Mouse (Mus musculus): ENCODE data around the gene Nol9. TPM values are rescaled to one million over a fixed set of nuclear protein-coding genes. Genes with fewer than 3 reads are reported as not detected.

Gene Nol9
- total RNA-seq, 2 experiments from 2014 or later, result 19.9 to 21.0 TPM

- Histone ChIP-seq H3K4me3 (peak overlapping the region; percentile 17), H3K27ac (peak overlapping the region; percentile 77)
- no peak for DNase-seq (ENCODE audit: low spot score in 2 of 2)
- no peak for TF ChIP-seq CTCF (conservative IDR thresholded peaks at IDR 0.05)
Observed at GRCm38 (mm10) chr4:152092751-152093293, 53.7 kb downstream of the Nol9 start.

- no peak for DNase-seq (ENCODE audit: low spot score in 2 of 2)
- TF ChIP-seq CTCF (conservative IDR thresholded peaks at IDR 0.05), result no peak
- H3K27ac ChIP-seq, result no peak overlapping the region
- H3K4me3 ChIP-seq, result no peak overlapping the region
Observed at GRCm38 (mm10) chr4:152094233-152094632, 55.1 kb downstream of the Nol9 start.

GRCm38 (mm10) chr4:152095937-152096910, 57.1 kb downstream of the Nol9 start:
- TF ChIP-seq CTCF (conservative IDR thresholded peaks at IDR 0.05), result peak; percentile 89
- peak overlapping the region; percentile 44 for H3K4me3 ChIP-seq
- peak overlapping the region; percentile 84 for H3K27ac ChIP-seq
- DNase-seq (ENCODE audit: low spot score in 2 of 2), result peak in 1 of 2 experiments; percentile 68

GRCm38 (mm10) chr4:152096927-152097326, 57.8 kb downstream of the Nol9 start:
- TF ChIP-seq CTCF (conservative IDR thresholded peaks at IDR 0.05), result no peak
- Histone ChIP-seq H3K27ac (peak overlapping the region; percentile 84), H3K4me3 (peak overlapping the region; percentile 44)
- DNase-seq (ENCODE audit: low spot score in 2 of 2), result no peak

GRCm38 (mm10) chr4:152097911-152098799, 59.0 kb downstream of the Nol9 start:
- no peak for DNase-seq (ENCODE audit: low spot score in 2 of 2)
- H3K27ac ChIP-seq, result peak overlapping the region; percentile 69; the same call in 1 of the 2 replicates
- TF ChIP-seq CTCF (conservative IDR thresholded peaks at IDR 0.05), result peak; percentile 40; the same call in 1 of the 2 replicates
- H3K4me3 ChIP-seq, result peak overlapping the region; percentile 6; the same call in 1 of the 2 replicates

GRCm38 (mm10) chr4:152100541-152100940, 61.4 kb downstream of the Nol9 start:
- DNase-seq (ENCODE audit: low spot score in 2 of 2), result peak in 1 of 2 experiments; percentile 74
- H3K27ac ChIP-seq, result peak overlapping the region; percentile 75
- H3K4me3 ChIP-seq, result peak overlapping the region; percentile 18; the same call in 1 of the 2 replicates
- no peak for TF ChIP-seq CTCF (conservative IDR thresholded peaks at IDR 0.05)

GRCm38 (mm10) chr4:152101081-152101653, 62.0 kb downstream of the Nol9 start:
- peak overlapping the region; percentile 18; the same call in 1 of the 2 replicates for H3K4me3 ChIP-seq
- TF ChIP-seq CTCF (conservative IDR thresholded peaks at IDR 0.05), result no peak
- DNase-seq (ENCODE audit: low spot score in 2 of 2), result no peak
- peak overlapping the region; percentile 75 for H3K27ac ChIP-seq

- Histone ChIP-seq H3K4me3 (no peak overlapping the region), H3K27ac (0 out of 2 replicates have a peak overlapping the region, but pooled peaks have one; percentile 75)
- no peak for DNase-seq (ENCODE audit: low spot score in 2 of 2)
- TF ChIP-seq CTCF (conservative IDR thresholded peaks at IDR 0.05), result no peak
Observed at GRCm38 (mm10) chr4:152101921-152102320, 62.8 kb downstream of the Nol9 start.

- H3K27ac ChIP-seq, result peak overlapping the region; percentile 6; the same call in 1 of the 2 replicates
- no peak overlapping the region for H3K4me3 ChIP-seq
- DNase-seq (ENCODE audit: low spot score in 2 of 2), result peak in 1 of 2 experiments; percentile 80
- TF ChIP-seq CTCF (conservative IDR thresholded peaks at IDR 0.05), result peak; percentile 93
Observed at GRCm38 (mm10) chr4:152103025-152103424, 63.9 kb downstream of the Nol9 start.

- Histone ChIP-seq H3K27ac (no peak overlapping the region), H3K4me3 (no peak overlapping the region)
- TF ChIP-seq CTCF (conservative IDR thresholded peaks at IDR 0.05), result peak; percentile 53
Observed at GRCm38 (mm10) chr4:152106746-152107145, 67.6 kb downstream of the Nol9 start.

GRCm38 (mm10) chr4:152107493-152107892, 68.4 kb downstream of the Nol9 start:
- no peak for DNase-seq (ENCODE audit: low spot score in 2 of 2)
- Histone ChIP-seq H3K27ac (peak overlapping the region; percentile 64), H3K4me3 (peak overlapping the region; percentile 12; the same call in 1 of the 2 replicates)
- TF ChIP-seq CTCF (conservative IDR thresholded peaks at IDR 0.05), result no peak

More at GRCm38 (mm10) chr4:152106746-152107145, 67.6 kb downstream of the Nol9 start:
- DNase-seq (ENCODE audit: low spot score in 2 of 2), result no peak

All from layer of hippocampus, adult 2 months (tissue).